Mouse (Mus musculus): ENCODE measurements around the gene Srp54b.
A peak's percentile ranks its signal among the peaks of the same experiment; 100 is the strongest.
"Not testable (repeated sequence)": the region's sequence is repeated elsewhere in the genome, so short reads cannot be mapped to it uniquely, and the experiment has no call there.

Srp54b gene

GRCm38 (mm10) chr12:55154559-55155448 lies at the start of gene Srp54b:
Srp54b (plus strand) TSS chr12:55155104.
- DNase-seq = not testable (repeated sequence)

- not testable (repeated sequence) for DNase-seq
Measured at GRCm38 (mm10) chr12:55112616-55113015, 42.3 kb upstream of the Srp54b start.

GRCm38 (mm10) chr12:55124242-55124641 lies 30.7 kb upstream of the Srp54b start, which contains the start of gene Fam177a:
Fam177a (plus strand) TSS chr12:55124469.
- DNase-seq = not testable (repeated sequence)

GRCm38 (mm10) chr12:55124731-55125130 lies 30.2 kb upstream of the Srp54b start:
- not testable (repeated sequence) for DNase-seq

GRCm38 (mm10) chr12:55135540-55135939 lies 19.4 kb upstream of the Srp54b start:
- not testable (repeated sequence) for DNase-seq

GRCm38 (mm10) chr12:55137859-55138258 lies 17.0 kb upstream of the Srp54b start:
- not testable (repeated sequence) for DNase-seq

GRCm38 (mm10) chr12:55155449-55155783 lies 512 bp downstream of the Srp54b start:
- DNase-seq = not testable (repeated sequence)

- not testable (repeated sequence) for DNase-seq
Measured at GRCm38 (mm10) chr12:55167034-55167557, 12.2 kb downstream of the Srp54b start.

GRCm38 (mm10) chr12:55187686-55188085 lies 32.8 kb downstream of the Srp54b start:
- DNase-seq = not testable (repeated sequence)

GRCm38 (mm10) chr12:55189127-55189526 lies 34.2 kb downstream of the Srp54b start:
- not testable (repeated sequence) for DNase-seq

- not testable (repeated sequence) for DNase-seq
Measured at GRCm38 (mm10) chr12:55199306-55199705, 44.4 kb downstream of the Srp54b start, which contains the start of gene 1700047I17Rik2. 1700047I17Rik2 (plus strand) TSS chr12:55199592.

GRCm38 (mm10) chr12:55199799-55200198 lies 44.9 kb downstream of the Srp54b start:
- DNase-seq = not testable (repeated sequence)

GRCm38 (mm10) chr12:55212944-55213343 lies 58.0 kb downstream of the Srp54b start:
- DNase-seq = not testable (repeated sequence)

GRCm38 (mm10) chr12:55229626-55230519 lies 75.0 kb downstream of the Srp54b start, which contains the start of gene Srp54c:
Srp54c (plus strand) TSS chr12:55230168.
- not testable (repeated sequence) for DNase-seq

- DNase-seq = peak; percentile 4
Measured at GRCm38 (mm10) chr12:55230520-55230861, 75.6 kb downstream of the Srp54b start.

All from cerebellum, postnatal 10 days (tissue).